10 mouse cellular contexts compared by ENCODE assay signal in the genomic region with DNA sequence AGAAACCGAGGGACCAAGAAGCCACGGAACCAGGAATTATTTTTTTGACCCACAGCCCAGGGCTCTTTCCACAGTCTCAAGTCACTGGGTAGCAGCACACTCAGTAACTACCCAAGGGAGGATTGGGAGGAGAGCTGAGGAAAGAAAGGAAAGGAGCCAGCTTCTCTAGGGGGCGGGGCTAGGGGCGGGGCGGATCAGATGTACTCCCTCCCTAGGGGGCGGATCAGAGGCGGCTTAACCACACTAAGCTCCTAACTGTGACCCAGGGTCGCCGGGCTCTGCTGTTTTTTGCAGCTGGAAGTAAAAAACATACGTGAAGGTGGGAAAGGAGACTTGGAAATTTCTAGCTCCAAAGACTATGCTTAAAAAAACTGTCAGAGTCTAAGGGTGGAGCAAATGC. TPM values are rescaled to one million over a fixed set of nuclear protein-coding genes. Genes with fewer than 3 reads are reported as not detected.
DNase-seq lines count a peak whose midpoint lies in the region; ATAC-seq and TF ChIP-seq lines count a peak whose summit lies in the region.
"Had no signal": no experiment of that assay in that cellular context is flagged by ENCODE, and none has a peak within 500 bp of the region (broad histone marks: within the 10 kb centered on the region; RNA-seq: fewer than 3 reads in every experiment).

No protein-coding gene starts in this region.

- no peaks in the 10 kb centered on the region for H3K27me3 ChIP-seq in kidney, embryonic 15.5 days
- H3K27me3 ChIP-seq in forebrain, postnatal 0 days (ENCODE audit: insufficient read depth, low read length) = no peaks in the 10 kb centered on the region
- H3K27me3 ChIP-seq: heart, embryonic 15.5 days had no signal

- peaks cover 47% of the 10 kb centered on the region for H3K36me3 ChIP-seq in kidney, embryonic 15.5 days
- peaks cover 59% of the 10 kb centered on the region for H3K36me3 ChIP-seq in forebrain, postnatal 0 days (ENCODE audit: insufficient read depth)

- peak; percentile 16 for DNase-seq in kidney, adult 18-20 months
- peak; percentile 53 for DNase-seq in NIH3T3 (ENCODE audit: low read depth)
- no peak for DNase-seq in forebrain, postnatal 0 days
- no peak for DNase-seq in cerebellum, adult 9-10 months
- DNase-seq in adrenal gland, postnatal 25 days = no peak

- no peak overlapping the region for H3K27ac ChIP-seq in kidney, embryonic 15.5 days
- 0 out of 2 replicates have a peak overlapping the region, but pooled peaks have one; percentile 9 for H3K27ac ChIP-seq in forebrain, postnatal 0 days (ENCODE audit: low read depth, low read length)
- H3K27ac ChIP-seq: heart, embryonic 15.5 days had no signal

- TF ChIP-seq CTCF in forebrain, postnatal 0 days (IDR thresholded peaks at IDR 0.05; ENCODE audit: low read depth) = no peak

- no peaks in the 10 kb centered on the region for H3K9me3 ChIP-seq in kidney, embryonic 15.5 days (replicated peaks)
- no peaks in the 10 kb centered on the region for H3K9me3 ChIP-seq in forebrain, postnatal 0 days (ENCODE audit: low read length)
- H3K9me3 ChIP-seq: heart, embryonic 15.5 days had no signal

- ATAC-seq in kidney, embryonic 15.5 days (replicated peaks; ENCODE audit: low FRiP score) = no peak
- ATAC-seq in forebrain, postnatal 0 days = no peak
- ATAC-seq in megakaryocyte-erythroid progenitor cell, adult 5-6 weeks (replicated peaks; ENCODE audit: low FRiP score, low TSS enrichment, poor library complexity, severe bottlenecking) = peak; percentile 76; the same call in 1 of the 2 replicates
- no peak for ATAC-seq in erythroblast, adult 5-6 weeks (replicated peaks; ENCODE audit: low FRiP score, poor library complexity, severe bottlenecking)

- no peak overlapping the region for H3K4me3 ChIP-seq in kidney, embryonic 15.5 days (replicated peaks)
- no peak overlapping the region for H3K4me3 ChIP-seq in forebrain, postnatal 0 days (ENCODE audit: low read depth, low read length)
- H3K4me3 ChIP-seq: heart, embryonic 15.5 days; myocyte had no signal

- H3K4me2 ChIP-seq in kidney, embryonic 15.5 days = no peak overlapping the region
- H3K4me2 ChIP-seq in forebrain, postnatal 0 days (ENCODE audit: low read depth) = no peak overlapping the region
- H3K4me2 ChIP-seq: heart, embryonic 15.5 days had no signal

- H3K4me1 ChIP-seq in kidney, embryonic 15.5 days = peaks cover 41% of the 10 kb centered on the region
- H3K4me1 ChIP-seq in forebrain, postnatal 0 days (ENCODE audit: insufficient read depth) = peaks cover 19% of the 10 kb centered on the region

- H3K9ac ChIP-seq in kidney, embryonic 15.5 days = no peak overlapping the region
- H3K9ac ChIP-seq in forebrain, postnatal 0 days = no peak overlapping the region
- H3K9ac ChIP-seq: heart, embryonic 15.5 days had no signal

- 7% methylated on average over 10 of the region's 10 CpGs for WGBS in kidney, embryonic 15.5 days
- WGBS in forebrain, postnatal 0 days = 5% methylated on average over 10 of the region's 10 CpGs

RNA-seq across cellular contexts. Expression of gene Timm22, which starts 39.5 kb away (rescaled TPM):
- polyA plus RNA-seq in kidney, embryonic 15.5 days (2015; fragmentation: Nextera tagmentation; extraction: Ambion mirVana) = 105 and 111 TPM in 2 replicates
- 48.6 and 56.6 TPM in 2 replicates for total RNA-seq in forebrain, postnatal 0 days (2014; rRNA removed)
- 93.2 and 98.2 TPM in 2 replicates for polyA plus RNA-seq in forebrain, postnatal 0 days (2015; fragmentation: Nextera tagmentation; extraction: Ambion mirVana)
- total RNA-seq in megakaryocyte-erythroid progenitor cell, adult 5-6 weeks (2014; fragmentation: Nextera tagmentation) = 24.6 and 28.1 TPM in 2 replicates
- total RNA-seq in megakaryocyte-erythroid progenitor cell, adult 5-6 weeks (2017) = 8.6 and 11.2 TPM in 2 replicates
- total RNA-seq in erythroblast, adult 5-6 weeks (2015; ENCODE audit: low replicate concordance) = 5.4 and 6.3 TPM in 2 replicates
- 1.6 and 1.7 TPM in 2 replicates for total RNA-seq in erythroblast, adult 5-6 weeks (2017; ENCODE audit: low replicate concordance)
- 38.9 and 47.4 TPM in 2 replicates for total RNA-seq in adrenal gland, postnatal 25 days (2021)

RNA-seq across cellular contexts. Expression of gene Nxn, which starts 47.3 kb away (rescaled TPM):
- polyA plus RNA-seq in kidney, embryonic 15.5 days (2015; fragmentation: Nextera tagmentation; extraction: Ambion mirVana) = 30.2 and 33.1 TPM in 2 replicates
- 19.0 and 22.1 TPM in 2 replicates for total RNA-seq in forebrain, postnatal 0 days (2014; rRNA removed)
- polyA plus RNA-seq in forebrain, postnatal 0 days (2015; fragmentation: Nextera tagmentation; extraction: Ambion mirVana) = 10.7 and 12.7 TPM in 2 replicates
- total RNA-seq in megakaryocyte-erythroid progenitor cell, adult 5-6 weeks (2014; fragmentation: Nextera tagmentation) = 3.0 and 8.8 TPM in 2 replicates
- total RNA-seq in megakaryocyte-erythroid progenitor cell, adult 5-6 weeks (2017) = 4.0 and 4.5 TPM in 2 replicates
- 5.0 and 9.0 TPM in 2 replicates for total RNA-seq in erythroblast, adult 5-6 weeks (2015; ENCODE audit: low replicate concordance)
- 3.2 and 3.7 TPM in 2 replicates for total RNA-seq in erythroblast, adult 5-6 weeks (2017; ENCODE audit: low replicate concordance)
- 23.8 and 29.5 TPM in 2 replicates for total RNA-seq in adrenal gland, postnatal 25 days (2021)

Comparison
In these comparisons a context has a peak if more than half of its experiments do, and no peak if none do; other contexts are left out.
1. DNase-seq: peak in kidney, adult 18-20 months (single experiment) and NIH3T3 (single experiment); none in forebrain, postnatal 0 days (single experiment), cerebellum, adult 9-10 months (single experiment) and adrenal gland, postnatal 25 days (single experiment).